Mouse (Mus musculus) erythroblast, embryonic 14.5 days (primary cell): ENCODE results near the gene Ttc9b.

Experiments
- GATA1 ChIP-seq: IDR thresholded peaks from 2 replicates; pipeline ENCODE4 v1.6.1; 2012; ENCODE audit warnings: low read length, inconsistent platforms, mixed read lengths
- TAL1 ChIP-seq: IDR thresholded peaks from 3 replicates; pipeline ENCODE4 v1.6.1; 2012; ENCODE audit warnings: low read length, inconsistent platforms, mixed read lengths

- no peak for TF ChIP-seq GATA1
- TF ChIP-seq TAL1, result no peak
Observed at GRCm38 (mm10) chr7:27607580-27607979, 46.1 kb upstream of the Ttc9b start.
